Mouse (Mus musculus) intestine, embryonic 16.5 days (tissue): ENCODE measurements around the gene Tmem128. TPM values are rescaled to one million over a fixed set of nuclear protein-coding genes. Genes with fewer than 3 reads are reported as not detected.

Experiments
- ATAC-seq: fragments of 200-750 bp; cut with Nextera tagmentation; 2 replicates; pipeline ENCODE4 v1.8.0; 2017; ENCODE audit warnings: moderate TSS enrichment, moderate library complexity
- H3K27ac ChIP-seq: fragments of 300-500 bp; sonication (generic); 2 replicates; pipeline ENCODE4 v1.5.1; 2014; ENCODE audit warnings: mild to moderate bottlenecking, low read length
- H3K27me3 ChIP-seq: fragments of 300-500 bp; sonication (generic); replicated peaks from 2 replicates; pipeline ENCODE4 v1.6.1; 2014; ENCODE audit warnings: low read length, control low read depth, mixed read lengths; ENCODE audit not compliant: control insufficient read depth, insufficient read depth
- H3K36me3 ChIP-seq: fragments of 300-500 bp; sonication (generic); 2 replicates; pipeline ENCODE4 v1.6.1; 2014; ENCODE audit warnings: low read length, control low read depth; ENCODE audit not compliant: control insufficient read depth, insufficient read depth
- H3K4me1 ChIP-seq: fragments of 300-500 bp; sonication (generic); 2 replicates; pipeline ENCODE4 v1.6.1; 2014; ENCODE audit warnings: low read length, control low read depth, mixed read lengths; ENCODE audit not compliant: control insufficient read depth, insufficient read depth
- H3K4me2 ChIP-seq: fragments of 300-500 bp; sonication (generic); 2 replicates; pipeline ENCODE4 v1.6.1; 2014; ENCODE audit warnings: low read depth, low read length, control low read depth
- H3K4me3 ChIP-seq: fragments of 300-500 bp; sonication (generic); 2 replicates; pipeline ENCODE4 v1.5.1; 2014; ENCODE audit warnings: mild to moderate bottlenecking, low read length
- H3K9ac ChIP-seq: fragments of 300-500 bp; sonication (generic); 2 replicates; pipeline ENCODE4 v1.6.1; 2014; ENCODE audit warnings: low read depth, low read length
- H3K9me3 ChIP-seq: fragments of 300-500 bp; sonication (generic); 2 replicates; pipeline ENCODE4 v1.6.1; 2016; ENCODE audit warnings: low read length, control low read depth; ENCODE audit not compliant: control insufficient read depth
- WGBS: fragments of 180-500 bp; shearing (Covaris S2); extraction: QIAGEN DNeasy Blood & Tissue Kit; methylation state at CpG from one replicate; pipeline ENCODE4 v1.1.7; 2014; 5-methylcytosine and 5-hydroxymethylcytosine counted together
- polyA plus RNA-seq: library from polyadenylated mRNA; unstranded; fragments of >200 nt; fragmentation: Nextera tagmentation; extraction: Ambion mirVana; gene quantifications from 2 replicates; pipeline ENCODE4 v1.2.1, GENCODE M21; 2015

Gene Tmem128
- polyA plus RNA-seq, 1 experiment from 2014 or later: 62.9 TPM

DNA sequence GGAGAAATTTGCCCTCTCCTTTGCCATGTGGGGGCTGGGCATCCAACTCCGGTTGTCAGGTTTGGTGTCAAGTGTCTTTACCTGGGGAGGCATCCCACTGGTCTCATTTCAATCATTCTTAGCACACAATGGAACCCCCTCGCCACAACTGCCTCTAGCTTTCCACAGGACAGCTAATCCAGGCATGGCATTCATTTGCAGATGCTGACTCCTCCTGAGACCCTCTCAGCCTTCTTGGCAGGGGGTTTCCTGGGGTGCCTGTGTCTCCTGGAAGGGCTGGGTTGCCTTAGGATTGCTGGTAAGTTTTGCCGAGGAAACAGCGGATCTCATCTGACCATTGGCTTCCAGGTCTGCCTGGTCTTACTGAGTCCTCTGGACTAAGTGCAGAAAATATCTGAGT is 15.8 kb downstream of the Tmem128 start, which contains the start of gene Otop1:
TSS of gene Otop1 (plus strand) at position 202 of the 400 bp plus-strand sequence.
- Histone ChIP-seq H3K9me3 (no peaks in the 10 kb centered on the region), H3K9ac (no peak within 1 kb of the TSS), H3K27me3 (peaks cover 48% of the 10 kb centered on the region), H3K27ac (no peak within 1 kb of the TSS), H3K36me3 (no peaks in the 10 kb centered on the region), H3K4me1 (peaks cover 7% of the 10 kb centered on the region), H3K4me3 (no peak within 1 kb of the TSS; the same call in 1 of the 2 replicates), H3K4me2 (no peak within 1 kb of the TSS)
- no peak for ATAC-seq
- whole genome bisulfite sequencing: 7% methylated on average over 4 of the region's 4 CpGs

GRCm38 (mm10) chr5:38276451-38276850 is 16.5 kb downstream of the Tmem128 start:
- H3K9me3 ChIP-seq: no peaks in the 10 kb centered on the region
- no peak overlapping the region; the same call in 1 of the 2 replicates for H3K4me3 ChIP-seq
- 1% methylated on average over 19 of the region's 19 CpGs for WGBS
- peaks cover 7% of the 10 kb centered on the region for H3K4me1 ChIP-seq
- H3K9ac ChIP-seq: no peak overlapping the region
- no peak overlapping the region for H3K4me2 ChIP-seq
- H3K27me3 ChIP-seq: peaks cover 48% of the 10 kb centered on the region
- H3K36me3 ChIP-seq: no peaks in the 10 kb centered on the region
- no peak overlapping the region for H3K27ac ChIP-seq
- ATAC-seq: no peak

- Histone ChIP-seq H3K4me3 (peak overlapping the region; percentile 35), H3K27me3 (peaks cover 48% of the 10 kb centered on the region), H3K4me1 (peaks cover 7% of the 10 kb centered on the region), H3K4me2 (peak overlapping the region; percentile 27), H3K9me3 (no peaks in the 10 kb centered on the region), H3K9ac (no peak overlapping the region), H3K27ac (no peak overlapping the region), H3K36me3 (no peaks in the 10 kb centered on the region)
- ATAC-seq: no peak
- WGBS: 2% methylated on average over 55 of the region's 65 CpGs
These were observed 17.3 kb downstream of the Tmem128 start for GRCm38 (mm10) chr5:38277098-38277866.

DNA sequence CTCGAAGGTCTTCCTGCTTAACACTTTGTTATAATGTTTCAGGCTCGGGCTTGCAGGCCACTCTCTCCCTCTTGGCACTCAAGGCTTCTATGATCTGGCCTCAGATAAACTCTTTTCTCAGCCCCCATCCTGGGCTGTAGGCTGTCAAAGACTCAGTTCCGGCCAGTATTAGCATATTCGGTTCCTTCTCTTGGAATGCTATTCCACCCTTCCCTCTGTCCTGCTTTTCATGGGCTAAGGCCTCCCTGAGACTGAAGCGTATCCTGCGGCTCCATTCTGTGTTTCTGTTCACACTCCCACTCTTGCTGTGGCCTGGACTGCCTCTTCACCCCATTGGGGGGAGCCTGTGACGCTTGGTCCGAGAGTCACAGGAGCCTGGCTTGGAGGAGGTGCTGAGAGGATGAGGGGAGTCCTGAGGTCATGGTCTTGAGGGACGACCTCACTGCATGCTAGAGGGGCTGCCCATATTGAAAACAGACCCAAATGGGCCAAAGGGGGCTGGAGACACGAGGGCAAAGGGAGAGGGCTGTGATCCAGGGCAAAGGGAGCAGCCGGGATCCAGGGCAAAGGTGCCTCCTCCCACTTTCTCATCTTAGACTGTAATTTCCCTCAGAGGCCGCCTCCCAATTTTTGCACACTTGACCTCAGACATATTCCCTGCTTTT is 18.1 kb downstream of the Tmem128 start:
- H3K36me3 ChIP-seq: no peaks in the 10 kb centered on the region
- no peak for ATAC-seq
- no peak overlapping the region; the same call in 1 of the 2 replicates for H3K4me3 ChIP-seq
- WGBS: 17% methylated on average over 12 of the region's 12 CpGs
- H3K9me3 ChIP-seq: no peaks in the 10 kb centered on the region
- no peak overlapping the region for H3K27ac ChIP-seq
- H3K4me1 ChIP-seq: peaks cover 7% of the 10 kb centered on the region
- no peak overlapping the region for H3K9ac ChIP-seq
- H3K27me3 ChIP-seq: peaks cover 48% of the 10 kb centered on the region
- H3K4me2 ChIP-seq: no peak overlapping the region

DNA sequence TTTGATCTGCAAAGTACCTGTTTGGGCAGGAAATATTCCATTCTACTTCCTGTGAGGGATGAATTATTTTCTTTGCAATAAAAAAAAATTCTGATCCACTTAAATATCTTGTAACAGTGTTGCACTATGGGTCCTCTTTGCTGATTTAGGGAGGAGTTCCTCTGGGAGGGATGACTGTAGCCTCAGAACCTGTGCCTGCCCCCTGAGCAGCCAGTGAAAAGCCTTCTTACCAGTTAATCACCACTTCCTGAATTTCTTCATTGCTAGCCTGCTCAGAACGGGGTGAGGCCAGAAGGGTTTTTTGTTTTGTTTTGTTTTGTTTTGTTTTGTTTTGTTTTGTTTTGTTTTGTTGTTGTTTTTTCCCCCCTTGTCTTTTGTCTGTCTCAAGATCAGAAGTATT is 20.1 kb downstream of the Tmem128 start:
- 33% methylated on average over 1 of the region's 1 CpGs for WGBS
- Histone ChIP-seq H3K27me3 (peaks cover 39% of the 10 kb centered on the region), H3K36me3 (no peaks in the 10 kb centered on the region), H3K9me3 (no peaks in the 10 kb centered on the region), H3K9ac (no peak overlapping the region), H3K4me2 (no peak overlapping the region), H3K4me1 (peaks cover 7% of the 10 kb centered on the region), H3K4me3 (no peak overlapping the region), H3K27ac (no peak overlapping the region)
- ATAC-seq: no peak

GRCm38 (mm10) chr5:38285724-38286123 is 25.7 kb downstream of the Tmem128 start:
- ATAC-seq: no peak
- H3K9ac ChIP-seq: no peak overlapping the region
- H3K9me3 ChIP-seq: no peaks in the 10 kb centered on the region
- no peak overlapping the region for H3K4me3 ChIP-seq
- no peaks in the 10 kb centered on the region for H3K4me1 ChIP-seq
- 64% methylated on average over 9 of the region's 9 CpGs for WGBS
- H3K27me3 ChIP-seq: no peaks in the 10 kb centered on the region
- no peaks in the 10 kb centered on the region for H3K36me3 ChIP-seq
- no peak overlapping the region for H3K4me2 ChIP-seq
- no peak overlapping the region for H3K27ac ChIP-seq

GRCm38 (mm10) chr5:38288476-38288875 is 28.5 kb downstream of the Tmem128 start:
- Histone ChIP-seq H3K4me1 (no peaks in the 10 kb centered on the region), H3K9me3 (no peaks in the 10 kb centered on the region), H3K4me2 (no peak overlapping the region), H3K36me3 (no peaks in the 10 kb centered on the region), H3K27me3 (no peaks in the 10 kb centered on the region), H3K27ac (no peak overlapping the region), H3K4me3 (no peak overlapping the region), H3K9ac (no peak overlapping the region)
- no peak for ATAC-seq
- 83% methylated on average over 3 of the region's 3 CpGs for WGBS

DNA sequence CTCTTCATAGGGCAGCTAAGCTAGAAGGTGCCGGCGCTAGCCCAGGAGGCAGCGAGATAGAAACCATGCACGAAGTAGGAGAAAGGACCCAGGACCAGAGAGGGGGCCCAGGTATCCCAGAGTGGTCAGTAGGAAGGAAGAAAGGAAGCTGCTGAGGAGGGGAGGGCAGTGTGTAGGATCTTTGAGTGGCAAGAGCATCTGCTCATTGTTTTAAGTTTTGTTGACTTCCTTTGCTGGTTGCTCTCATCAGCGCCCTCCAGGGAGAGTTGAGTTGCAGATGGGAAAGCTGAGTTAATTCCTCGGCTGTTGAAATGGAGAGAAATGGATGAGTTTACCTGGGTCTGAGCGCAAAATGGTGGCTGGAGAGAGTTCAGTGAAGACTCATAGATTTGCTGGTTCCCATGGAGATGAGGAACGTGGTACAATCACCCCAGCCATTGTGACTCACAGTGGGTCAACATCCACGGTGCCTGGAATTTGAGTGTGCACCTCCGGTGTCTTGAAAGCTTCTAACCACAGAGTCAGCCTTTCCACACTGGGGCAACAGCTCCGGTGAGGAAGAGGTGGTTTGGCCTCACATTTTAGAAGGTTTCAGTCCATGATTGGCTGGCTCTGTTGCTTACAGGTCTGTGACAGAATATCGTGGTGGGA is 41.9 kb downstream of the Tmem128 start:
- WGBS: 87% methylated on average over 12 of the region's 12 CpGs

GRCm38 (mm10) chr5:38302651-38303050 is 42.7 kb downstream of the Tmem128 start:
- Histone ChIP-seq H3K27me3 (no peaks in the 10 kb centered on the region), H3K4me2 (no peak overlapping the region), H3K36me3 (no peaks in the 10 kb centered on the region), H3K4me1 (no peaks in the 10 kb centered on the region), H3K9ac (no peak overlapping the region), H3K9me3 (no peaks in the 10 kb centered on the region), H3K27ac (no peak overlapping the region), H3K4me3 (no peak overlapping the region)
- 38% methylated on average over 12 of the region's 12 CpGs for WGBS
- ATAC-seq: no peak

More for the DNA sequence above, 41.9 kb downstream of the Tmem128 start:
- no peaks in the 10 kb centered on the region for H3K9me3 ChIP-seq
- no peak overlapping the region for H3K4me3 ChIP-seq
- no peak overlapping the region for H3K4me2 ChIP-seq
- H3K27ac ChIP-seq: no peak overlapping the region
- H3K27me3 ChIP-seq: no peaks in the 10 kb centered on the region
- ATAC-seq: no peak
- H3K4me1 ChIP-seq: no peaks in the 10 kb centered on the region
- no peaks in the 10 kb centered on the region for H3K36me3 ChIP-seq
- no peak overlapping the region for H3K9ac ChIP-seq
